Mouse (Mus musculus) kidney, adult 18-20 months (tissue): ENCODE data around the gene Wdr83.
"Not testable (repeated sequence)": the region's sequence is repeated elsewhere in the genome, so short reads cannot be mapped to it uniquely, and the experiment has no call there.

Experiments used
- DNase-seq: peaks from one replicate; pipeline ENCODE4 v3.0.0; 2021

Gene Wdr83

GRCm38 (mm10) chr8:85081216-85081555, at the start of gene Wdr83:
Gene Wdr83 (minus strand): TSS chr8:85081306.
- no peak for DNase-seq

GRCm38 (mm10) chr8:85123691-85124090, 42.6 kb upstream of the Wdr83 start:
- no peak for DNase-seq

- no peak for DNase-seq
These were observed 41.9 kb upstream of the Wdr83 start, which contains the start of gene Zfp791 for GRCm38 (mm10) chr8:85122995-85123394. Gene Zfp791 (minus strand): TSS chr8:85123095.

GRCm38 (mm10) chr8:85120251-85120650, 39.1 kb upstream of the Wdr83 start:
- not testable (repeated sequence) for DNase-seq

GRCm38 (mm10) chr8:85119052-85119981, 38.2 kb upstream of the Wdr83 start:
- peak; percentile 95 for DNase-seq

GRCm38 (mm10) chr8:85116984-85117383, 35.9 kb upstream of the Wdr83 start:
- no peak for DNase-seq

GRCm38 (mm10) chr8:85115501-85115900, 34.4 kb upstream of the Wdr83 start:
- no peak for DNase-seq

- no peak for DNase-seq
These were observed 32.1 kb upstream of the Wdr83 start for GRCm38 (mm10) chr8:85113241-85113640.

- DNase-seq, result no peak
These were observed 19.1 kb upstream of the Wdr83 start for GRCm38 (mm10) chr8:85100076-85100665.

GRCm38 (mm10) chr8:85096850-85097249, 15.7 kb upstream of the Wdr83 start:
- DNase-seq, result no peak

- DNase-seq, result no peak
These were observed 15.1 kb upstream of the Wdr83 start for GRCm38 (mm10) chr8:85096196-85096595.

GRCm38 (mm10) chr8:85095566-85095965, 14.5 kb upstream of the Wdr83 start:
- no peak for DNase-seq

GRCm38 (mm10) chr8:85095051-85095450, 13.9 kb upstream of the Wdr83 start:
- DNase-seq, result no peak

GRCm38 (mm10) chr8:85091526-85092090, 10.5 kb upstream of the Wdr83 start:
- DNase-seq, result no peak

- no peak for DNase-seq
These were observed 9.8 kb upstream of the Wdr83 start for GRCm38 (mm10) chr8:85090856-85091255.

- DNase-seq, result no peak
These were observed 7.7 kb upstream of the Wdr83 start for GRCm38 (mm10) chr8:85088771-85089170.

- no peak for DNase-seq
These were observed 5.1 kb upstream of the Wdr83 start for GRCm38 (mm10) chr8:85086238-85086637.

- DNase-seq, result no peak
These were observed 3.5 kb upstream of the Wdr83 start for GRCm38 (mm10) chr8:85084633-85085032.

GRCm38 (mm10) chr8:85083108-85083813, 2.2 kb upstream of the Wdr83 start, which contains the start of gene Man2b1:
Gene Man2b1 (plus strand): TSS chr8:85083270.
- DNase-seq, result peak; percentile 92

- not testable (repeated sequence) for DNase-seq
These were observed 1.1 kb upstream of the Wdr83 start for GRCm38 (mm10) chr8:85082169-85082568.

GRCm38 (mm10) chr8:85080532-85081215, 432 bp downstream of the Wdr83 start, which contains the start of gene Wdr83os:
Gene Wdr83os (plus strand): TSS chr8:85080740.
- DNase-seq, result peak; percentile 75

- no peak for DNase-seq
These were observed 933 bp downstream of the Wdr83 start for GRCm38 (mm10) chr8:85080214-85080531.

- peak; percentile 74 for DNase-seq
These were observed 4.1 kb downstream of the Wdr83 start for GRCm38 (mm10) chr8:85076993-85077392.
